Mouse (Mus musculus) MEL (cell line): ENCODE results near the gene Tomm34. TPM values are rescaled to one million over a fixed set of nuclear protein-coding genes. Genes with fewer than 3 reads are reported as not detected.

ENCODE experiments used
- DNase-seq: peaks from one replicate; pipeline ENCODE4 v3.0.0; 2011; ENCODE audit warnings: low read depth, low spot score
- H3K27ac ChIP-seq: 2 replicates; pipeline ENCODE4 v1.5.1; 2012; ENCODE audit warnings: low read depth, mild to moderate bottlenecking, control low read depth, low read length, moderate library complexity; ENCODE audit not compliant: control insufficient read depth
- H3K27me3 ChIP-seq, 2 experiments: fragments of 150-350 bp in 1 of 2; sonication (generic) in 1 of 2; 2 replicates each; pipeline ENCODE4 v1.6.1; 2012; ENCODE audit warnings: low read length in 2 of 2, mild to moderate bottlenecking in 2 of 2, improper control_type of control experiment in 1 of 2, moderate library complexity in 1 of 2; ENCODE audit not compliant: insufficient read depth in 2 of 2, control insufficient read depth in 1 of 2
- H3K36me3 ChIP-seq, 2 experiments: 2 replicates each; pipeline ENCODE4 v1.6.1; 2012 to 2014; ENCODE audit warnings: low read length in 2 of 2, improper control_type of control experiment in 1 of 2, inconsistent platforms in 1 of 2, mild to moderate bottlenecking in 1 of 2; ENCODE audit not compliant: insufficient read depth in 2 of 2, control insufficient read depth in 1 of 2
- H3K4me1 ChIP-seq, 2 experiments: fragments of 150-350 bp in 1 of 2; sonication (generic) in 1 of 2; 2 replicates each; pipeline ENCODE4 v1.6.1; 2012; ENCODE audit warnings: low read length in 2 of 2, improper control_type of control experiment in 1 of 2, mild to moderate bottlenecking in 1 of 2; ENCODE audit not compliant: insufficient read depth in 2 of 2, control insufficient read depth in 1 of 2
- H3K4me3 ChIP-seq, 2 experiments: fragments of 150-350 bp in 1 of 2; sonication (generic) in 1 of 2; 2 replicates each; pipeline ENCODE4 v1.5.1; 2012; ENCODE audit warnings: low read depth in 2 of 2, low read length in 2 of 2, mild to moderate bottlenecking in 2 of 2, moderate library complexity in 2 of 2, control low read depth in 1 of 2, improper control_type of control experiment in 1 of 2; ENCODE audit not compliant: control insufficient read depth in 1 of 2, insufficient read depth in 1 of 2
- H3K79me2 ChIP-seq: 2 replicates; pipeline ENCODE4 v1.6.1; 2012; ENCODE audit warnings: mild to moderate bottlenecking, low read length, moderate library complexity; ENCODE audit not compliant: control insufficient read depth, poor library complexity, insufficient read depth
- H3K9ac ChIP-seq: 2 replicates; pipeline ENCODE4 v1.6.1; 2012; ENCODE audit warnings: low read depth, mild to moderate bottlenecking, control low read depth, low read length, moderate library complexity; ENCODE audit not compliant: control insufficient read depth, poor library complexity, severe bottlenecking
- H3K9me3 ChIP-seq: fragments of 150-350 bp; sonication (generic); replicated peaks from 2 replicates; pipeline ENCODE4 v1.6.1; 2012; ENCODE audit warnings: mild to moderate bottlenecking, low read length, improper control_type of control experiment, moderate library complexity; ENCODE audit not compliant: insufficient read depth
- BHLHE40 ChIP-seq: IDR thresholded peaks from 2 replicates; pipeline ENCODE4 v1.6.1; 2012; ENCODE audit warnings: low read depth, mild to moderate bottlenecking, inconsistent platforms, low read length, improper control_type of control experiment, borderline replicate concordance
- CHD1 ChIP-seq: IDR thresholded peaks from 2 replicates; pipeline ENCODE4 v1.6.1; 2012; ENCODE audit warnings: low read depth, mild to moderate bottlenecking, inconsistent platforms, low read length, improper control_type of control experiment
- CHD2 ChIP-seq: IDR thresholded peaks from 2 replicates; pipeline ENCODE4 v1.6.1; 2011; ENCODE audit warnings: low read length, improper control_type of control experiment
- E2F4 ChIP-seq: IDR thresholded peaks from 2 replicates; pipeline ENCODE4 v1.6.1; 2011; ENCODE audit warnings: low read depth, low read length, improper control_type of control experiment, borderline replicate concordance
- EP300 ChIP-seq, 2 experiments: IDR thresholded peaks; 2 replicates each; pipeline ENCODE4 v1.6.1; 2011; ENCODE audit warnings: improper control_type of control experiment in 2 of 2, low read length in 2 of 2, low read depth in 1 of 2, mild to moderate bottlenecking in 1 of 2
- GABPA ChIP-seq: IDR thresholded peaks from 2 replicates; pipeline ENCODE4 v1.6.1; 2012; ENCODE audit warnings: low read depth, mild to moderate bottlenecking, inconsistent platforms, low read length, improper control_type of control experiment, moderate library complexity
- HCFC1 ChIP-seq: IDR thresholded peaks from 2 replicates; pipeline ENCODE4 v1.6.1; 2012; ENCODE audit warnings: low read depth, mild to moderate bottlenecking, inconsistent platforms, low read length, improper control_type of control experiment, moderate library complexity
- JUND ChIP-seq: IDR thresholded peaks from 2 replicates; pipeline ENCODE4 v1.6.1; 2011; ENCODE audit warnings: low read depth, mild to moderate bottlenecking, improper control_type of control experiment, low read length
- KAT2A ChIP-seq: conservative IDR thresholded peaks from 2 replicates; pipeline ENCODE4 v1.6.1; 2012; ENCODE audit warnings: low read depth, low read length, improper control_type of control experiment, inconsistent platforms
- MAFK ChIP-seq: IDR thresholded peaks from 2 replicates; pipeline ENCODE4 v1.6.1; 2011; ENCODE audit warnings: low read depth, mild to moderate bottlenecking, low read length, improper control_type of control experiment, borderline replicate concordance
- MAX ChIP-seq: IDR thresholded peaks from 2 replicates; pipeline ENCODE4 v1.6.1; 2011; ENCODE audit warnings: low read length, improper control_type of control experiment
- MXI1 ChIP-seq: IDR thresholded peaks from 2 replicates; pipeline ENCODE4 v1.6.1; 2011; ENCODE audit warnings: mild to moderate bottlenecking, low read depth, low read length, improper control_type of control experiment
- MYC ChIP-seq: IDR thresholded peaks from 2 replicates; pipeline ENCODE4 v1.6.1; 2011; ENCODE audit warnings: low read depth, mild to moderate bottlenecking, low read length, improper control_type of control experiment, moderate library complexity
- POLR2A ChIP-seq, 2 experiments: IDR thresholded peaks; 2 replicates each; pipeline ENCODE4 v1.6.1; 2011 to 2012; ENCODE audit warnings: low read length in 2 of 2, mild to moderate bottlenecking in 2 of 2, control low read depth in 1 of 2, improper control_type of control experiment in 1 of 2, low read depth in 1 of 2, moderate library complexity in 1 of 2; ENCODE audit not compliant: control insufficient read depth in 1 of 2, insufficient read depth in 1 of 2, poor library complexity in 1 of 2
- POLR2AphosphoS5 ChIP-seq: IDR thresholded peaks from 2 replicates; pipeline ENCODE4 v1.6.1; 2012; ENCODE audit warnings: low read depth, borderline replicate concordance, mild to moderate bottlenecking, inconsistent platforms, low read length, moderate library complexity, mixed read lengths
- RCOR1 ChIP-seq: IDR thresholded peaks from 2 replicates; pipeline ENCODE4 v1.6.1; 2012; ENCODE audit warnings: low read depth, mild to moderate bottlenecking, inconsistent platforms, low read length, improper control_type of control experiment
- SIN3A ChIP-seq: IDR thresholded peaks from 2 replicates; pipeline ENCODE4 v1.6.1; 2012; ENCODE audit warnings: low read length, improper control_type of control experiment, inconsistent platforms
- UBTF ChIP-seq: IDR thresholded peaks from 2 replicates; pipeline ENCODE4 v1.6.1; 2012; ENCODE audit warnings: low read depth, mild to moderate bottlenecking, inconsistent platforms, low read length, improper control_type of control experiment, moderate library complexity, borderline replicate concordance; ENCODE audit not compliant: insufficient read depth
- USF1 ChIP-seq: IDR thresholded peaks from 2 replicates; pipeline ENCODE4 v1.6.1; 2014; ENCODE audit warnings: low read depth, mild to moderate bottlenecking, inconsistent platforms, low read length, improper control_type of control experiment, moderate library complexity
- ZC3H11A ChIP-seq: IDR thresholded peaks from 2 replicates; pipeline ENCODE4 v1.6.1; 2012; ENCODE audit warnings: low read depth, mild to moderate bottlenecking, inconsistent platforms, low read length, improper control_type of control experiment
- ZKSCAN1 ChIP-seq: IDR thresholded peaks from 2 replicates; pipeline ENCODE4 v1.6.1; 2012; ENCODE audit warnings: low read depth, mild to moderate bottlenecking, inconsistent platforms, low read length, improper control_type of control experiment, moderate library complexity
- polyA plus RNA-seq, 2 experiments: library from polyadenylated mRNA; stranded (reverse) in 1 of 2; unstranded in 1 of 2; fragments of >175 nt in 1 of 2; fragments of >200 nt in 1 of 2; gene quantifications; 2 replicates each; pipeline versions ENCODE4 v1.2.1 to v1.2.4; 2012; ENCODE audit warnings: low replicate concordance in 2 of 2, low read depth in 1 of 2; ENCODE audit not compliant: insufficient read length in 2 of 2, insufficient read depth in 1 of 2, missing spikeins in 1 of 2
- total RNA-seq: library from RNA; depleted of rRNA; stranded (reverse); fragments of 300-350 nt; gene quantifications from 2 replicates; pipeline ENCODE4 v1.2.3, GENCODE M21; 2012

Tomm34 gene
- total and polyA plus RNA-seq, 3 experiments = 38.9 to 48.7 TPM; not detected in 1

- H3K79me2 ChIP-seq = no peaks in the 10 kb centered on the region
- no peak overlapping the region for H3K27ac ChIP-seq
- TF ChIP-seq ZC3H11A = no peak
- TF ChIP-seq MYC = no peak
- TF ChIP-seq CHD2 = no peak
- no peak for TF ChIP-seq POLR2AphosphoS5
- TF ChIP-seq SIN3A = no peak
- no peak for TF ChIP-seq E2F4
- no peak for TF ChIP-seq MAFK
- H3K4me3 ChIP-seq = no peak overlapping the region
- no peaks in the 10 kb centered on the region for H3K27me3 ChIP-seq
- no peak overlapping the region for H3K9ac ChIP-seq
- no peak for DNase-seq
- H3K4me1 ChIP-seq = no peaks in the 10 kb centered on the region
- peaks cover 0 to 23% of the 10 kb centered on the region in 2 experiments; a peak in 2 of 4 replicates for H3K36me3 ChIP-seq
- H3K9me3 ChIP-seq = no peaks in the 10 kb centered on the region
Observed at GRCm38 (mm10) chr2:164098603-164099250, 27.8 kb upstream of the Tomm34 start.

GRCm38 (mm10) chr2:164094152-164094551 is 23.2 kb upstream of the Tomm34 start:
- no peak for DNase-seq
- Histone ChIP-seq H3K4me3 (no peak overlapping the region), H3K4me1 (no peaks in the 10 kb centered on the region), H3K27ac (no peak overlapping the region), H3K9ac (no peak overlapping the region), H3K36me3 (peaks cover 0 to 11% of the 10 kb centered on the region in 2 experiments; a peak in 2 of 4 replicates), H3K9me3 (no peaks in the 10 kb centered on the region), H3K79me2 (no peaks in the 10 kb centered on the region), H3K27me3 (no peaks in the 10 kb centered on the region)
- TF ChIP-seq MAX (no peak), E2F4 (no peak), POLR2A (IDR thresholded peaks at IDR 0.05; ENCODE audit: control insufficient read depth in 1 of 2, insufficient read depth in 1 of 2, low read depth in 1 of 2, low read length in 2 of 2, poor library complexity in 1 of 2) (no peak), MXI1 (no peak), RCOR1 (no peak), USF1 (no peak), ZKSCAN1 (no peak), UBTF (no peak), KAT2A (no peak), GABPA (no peak), CHD1 (no peak), EP300 (IDR thresholded peaks at IDR 0.05; ENCODE audit: low read depth in 1 of 2, low read length in 2 of 2) (no peak), SIN3A (no peak), ZC3H11A (no peak), HCFC1 (no peak), JUND (no peak), BHLHE40 (no peak)
